Mouse (Mus musculus): ENCODE measurements around the gene Hspa12a. TPM values are rescaled to one million over a fixed set of nuclear protein-coding genes. Genes with fewer than 3 reads are reported as not detected.
A peak's percentile ranks its signal among the peaks of the same experiment; 100 is the strongest.

Hspa12a gene
- polyA plus RNA-seq, 1 experiment from 2014 or later: 1.3 TPM

GRCm38 (mm10) chr19:58872381-58873259 is 70.8 kb downstream of the Hspa12a start:
- Histone ChIP-seq H3K4me2 (no peak overlapping the region), H3K9ac (no peak overlapping the region), H3K4me1 (no peaks in the 10 kb centered on the region), H3K9me3 (replicated peaks) (no peaks in the 10 kb centered on the region), H3K4me3 (no peak overlapping the region), H3K36me3 (no peaks in the 10 kb centered on the region), H3K27me3 (replicated peaks) (no peaks in the 10 kb centered on the region), H3K27ac (no peak overlapping the region)
- no peak for ATAC-seq
- WGBS (ENCODE audit: insufficient replicate concordance): 61% methylated on average over 11 of the region's 11 CpGs

GRCm38 (mm10) chr19:58871878-58872277 is 71.6 kb downstream of the Hspa12a start:
- no peak overlapping the region for H3K9ac ChIP-seq
- H3K4me1 ChIP-seq: no peaks in the 10 kb centered on the region
- H3K27ac ChIP-seq: no peak overlapping the region
- 59% methylated on average over 6 of the region's 6 CpGs for WGBS (ENCODE audit: insufficient replicate concordance)
- H3K4me2 ChIP-seq: no peak overlapping the region
- ATAC-seq: no peak
- no peaks in the 10 kb centered on the region for H3K36me3 ChIP-seq
- no peaks in the 10 kb centered on the region for H3K9me3 ChIP-seq (replicated peaks)
- H3K4me3 ChIP-seq: no peak overlapping the region
- H3K27me3 ChIP-seq (replicated peaks): no peaks in the 10 kb centered on the region

DNA sequence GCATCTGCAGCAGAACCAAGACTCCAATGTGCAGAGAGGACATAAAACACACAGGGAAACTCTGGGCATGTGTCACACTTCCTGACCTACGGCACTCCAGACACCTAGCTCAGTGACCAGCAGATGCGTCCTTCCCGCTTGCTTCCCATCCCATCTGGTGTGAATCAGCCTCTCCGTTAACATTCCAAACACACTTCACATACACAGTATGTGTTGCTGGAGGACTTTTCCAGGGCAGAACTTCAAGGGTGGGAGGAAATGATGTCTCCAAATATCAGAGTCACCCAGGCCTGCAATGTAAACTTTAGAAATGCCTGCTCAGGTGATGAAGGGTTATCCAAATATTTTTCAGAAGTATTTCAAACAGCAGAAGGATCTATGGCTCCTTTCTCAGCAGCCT is 76.8 kb downstream of the Hspa12a start:
- no peak overlapping the region for H3K4me2 ChIP-seq
- H3K4me3 ChIP-seq: no peak overlapping the region
- no peak overlapping the region for H3K27ac ChIP-seq
- WGBS (ENCODE audit: insufficient replicate concordance): 58% methylated on average over 4 of the region's 4 CpGs
- no peak for ATAC-seq
- H3K36me3 ChIP-seq: no peaks in the 10 kb centered on the region
- no peaks in the 10 kb centered on the region for H3K9me3 ChIP-seq (replicated peaks)
- no peak overlapping the region for H3K9ac ChIP-seq
- peaks cover 18% of the 10 kb centered on the region for H3K27me3 ChIP-seq (replicated peaks)
- no peaks in the 10 kb centered on the region for H3K4me1 ChIP-seq

DNA sequence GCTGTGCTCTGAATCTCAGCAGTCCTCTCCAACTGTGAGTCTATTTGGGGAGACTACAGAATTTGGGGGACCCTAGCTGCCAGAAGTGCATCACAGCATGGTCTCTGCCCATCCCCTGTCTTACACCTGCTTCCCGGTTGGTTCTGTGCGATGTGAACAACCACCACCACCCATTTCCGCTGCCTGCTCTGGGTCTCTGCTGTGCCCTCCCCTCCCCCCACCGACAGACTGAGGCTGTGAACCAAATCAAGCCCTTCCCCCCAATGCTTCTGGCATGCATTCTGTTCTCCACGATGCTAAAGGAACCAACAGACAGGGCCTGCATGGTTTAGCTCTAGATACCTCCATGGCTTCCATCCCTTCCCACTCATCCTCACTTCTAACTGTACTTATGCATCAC is 78.2 kb downstream of the Hspa12a start:
- no peak overlapping the region for H3K4me3 ChIP-seq
- H3K4me1 ChIP-seq: peaks cover 10% of the 10 kb centered on the region
- H3K27me3 ChIP-seq (replicated peaks): peaks cover 32% of the 10 kb centered on the region
- H3K9ac ChIP-seq: no peak overlapping the region
- no peak for ATAC-seq
- no peak overlapping the region for H3K4me2 ChIP-seq
- no peak overlapping the region for H3K27ac ChIP-seq
- WGBS (ENCODE audit: insufficient replicate concordance): 29% methylated on average over 5 of the region's 5 CpGs
- no peaks in the 10 kb centered on the region for H3K9me3 ChIP-seq (replicated peaks)
- no peaks in the 10 kb centered on the region for H3K36me3 ChIP-seq

DNA sequence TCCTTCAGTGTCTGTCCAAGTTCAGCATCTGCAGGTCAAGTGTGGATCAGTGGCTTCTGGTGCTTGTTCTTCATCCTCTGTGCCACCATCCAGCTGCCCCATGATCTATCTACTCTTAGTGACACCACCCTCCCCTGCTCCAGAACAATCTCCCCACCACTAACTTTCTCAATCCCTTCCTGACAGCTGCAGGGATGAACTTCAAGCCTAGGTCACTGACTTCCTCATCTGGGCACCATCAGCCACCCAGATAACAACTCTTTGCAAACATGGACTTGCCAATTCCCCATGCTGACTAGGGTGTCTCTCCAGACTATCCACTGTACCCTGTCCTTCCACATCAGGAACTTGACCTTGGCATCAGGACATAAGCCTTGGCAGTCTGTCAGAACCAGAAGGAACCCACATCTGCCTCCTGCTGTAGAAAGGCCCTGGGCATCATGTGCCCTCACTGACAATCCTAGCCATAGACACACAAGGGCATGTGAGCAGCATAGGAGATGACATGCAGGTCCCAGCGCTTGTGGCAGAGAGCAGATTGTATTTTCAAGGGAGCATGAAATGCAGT is 79.4 kb downstream of the Hspa12a start:
- WGBS (ENCODE audit: insufficient replicate concordance): 72% methylated on average over 1 of the region's 1 CpGs
- Histone ChIP-seq H3K27ac (no peak overlapping the region), H3K4me3 (no peak overlapping the region), H3K36me3 (no peaks in the 10 kb centered on the region), H3K4me1 (peaks cover 11% of the 10 kb centered on the region), H3K9me3 (replicated peaks) (no peaks in the 10 kb centered on the region), H3K4me2 (no peak overlapping the region), H3K27me3 (replicated peaks) (peaks cover 44% of the 10 kb centered on the region), H3K9ac (no peak overlapping the region)
- ATAC-seq: no peak

DNA sequence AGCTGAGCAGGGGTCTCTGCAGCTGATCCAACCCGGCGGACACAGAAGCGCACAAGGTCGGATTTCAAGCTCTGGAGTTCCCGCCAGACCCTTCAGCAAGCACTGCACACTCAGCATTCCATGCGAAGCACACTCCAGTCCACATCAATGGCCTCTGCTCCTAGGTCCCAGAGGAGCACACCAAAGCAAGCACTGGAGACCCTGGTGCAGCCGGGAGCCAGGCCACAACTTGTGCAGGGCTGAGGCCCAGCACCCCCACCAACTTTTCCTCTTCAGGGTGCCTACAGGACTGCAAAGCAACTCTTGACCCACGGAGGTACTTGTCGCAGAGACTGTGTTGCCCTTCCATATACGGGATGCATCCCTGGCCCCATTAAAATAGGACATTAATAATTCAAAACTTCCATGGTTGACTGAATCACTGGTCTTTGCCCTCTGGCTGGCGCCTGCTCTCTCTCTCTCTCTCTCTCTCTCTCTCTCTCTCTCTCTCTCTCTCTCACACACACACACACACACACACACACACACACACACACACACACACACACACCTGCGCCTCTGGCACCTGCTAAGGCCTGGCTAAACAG is 82.2 kb downstream of the Hspa12a start:
- ATAC-seq: 0 out of 2 replicates have a peak, but pooled peaks have one; percentile 20
- WGBS (ENCODE audit: insufficient replicate concordance): 25% methylated on average over 12 of the region's 12 CpGs
- Histone ChIP-seq H3K4me3 (peak overlapping the region; percentile 52), H3K4me1 (peaks cover 11% of the 10 kb centered on the region), H3K4me2 (peak overlapping the region; percentile 73), H3K9me3 (replicated peaks) (no peaks in the 10 kb centered on the region), H3K27ac (no peak overlapping the region), H3K27me3 (replicated peaks) (peaks cover 58% of the 10 kb centered on the region), H3K36me3 (no peaks in the 10 kb centered on the region), H3K9ac (no peak overlapping the region)

DNA sequence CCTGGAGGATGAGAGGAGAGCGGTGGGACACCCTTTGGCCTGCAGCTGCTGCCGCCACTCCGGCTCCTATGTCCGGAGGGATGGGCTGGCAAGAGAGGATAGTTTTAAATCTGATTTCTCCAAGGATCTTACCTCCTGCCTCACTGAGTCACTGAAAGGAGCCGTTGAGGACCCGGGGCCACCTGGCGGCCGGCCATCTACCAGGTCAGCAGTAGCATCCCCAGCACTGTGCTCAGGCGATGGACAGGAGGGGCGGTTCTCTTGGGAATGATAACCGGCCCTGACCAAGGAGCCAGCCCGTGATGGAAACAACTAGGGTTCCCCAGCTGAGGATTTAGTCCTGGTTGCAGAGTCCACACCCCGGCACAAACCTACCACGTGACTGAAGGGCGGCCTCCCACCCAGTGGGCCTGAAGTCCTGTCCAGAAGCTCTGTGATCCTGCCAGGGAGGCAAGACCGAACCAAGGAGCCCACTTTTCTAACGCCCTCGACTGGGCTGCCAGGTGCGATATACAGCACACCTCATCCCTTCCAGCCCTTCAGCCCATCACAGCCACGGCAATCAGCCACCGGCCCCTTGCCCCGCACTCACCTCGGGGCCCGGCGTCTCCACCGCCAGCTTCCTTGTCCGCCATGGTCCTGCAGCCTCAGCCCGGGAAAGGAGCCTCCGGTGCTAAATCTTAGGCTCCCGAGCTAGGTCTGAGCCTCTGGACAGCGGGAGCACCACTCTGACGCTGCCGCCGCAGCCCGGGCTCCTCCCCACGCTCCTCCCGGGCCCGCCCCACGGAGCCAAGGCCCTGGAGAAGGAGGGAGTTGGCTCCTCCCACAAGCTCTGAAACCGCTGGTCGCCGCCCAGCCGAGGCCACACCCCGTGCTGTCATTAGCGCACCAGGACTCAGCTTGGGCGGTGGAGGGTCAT is 82.9 kb downstream of the Hspa12a start:
- H3K4me3 ChIP-seq: peak overlapping the region; percentile 52
- no peak overlapping the region for H3K27ac ChIP-seq
- H3K9ac ChIP-seq: no peak overlapping the region
- H3K27me3 ChIP-seq (replicated peaks): peaks cover 58% of the 10 kb centered on the region
- ATAC-seq: peak; percentile 87
- no peaks in the 10 kb centered on the region for H3K36me3 ChIP-seq
- H3K4me1 ChIP-seq: peaks cover 11% of the 10 kb centered on the region
- H3K4me2 ChIP-seq: peak overlapping the region; percentile 73
- H3K9me3 ChIP-seq (replicated peaks): no peaks in the 10 kb centered on the region
- 2% methylated on average over 46 of the region's 46 CpGs for WGBS (ENCODE audit: insufficient replicate concordance)

DNA sequence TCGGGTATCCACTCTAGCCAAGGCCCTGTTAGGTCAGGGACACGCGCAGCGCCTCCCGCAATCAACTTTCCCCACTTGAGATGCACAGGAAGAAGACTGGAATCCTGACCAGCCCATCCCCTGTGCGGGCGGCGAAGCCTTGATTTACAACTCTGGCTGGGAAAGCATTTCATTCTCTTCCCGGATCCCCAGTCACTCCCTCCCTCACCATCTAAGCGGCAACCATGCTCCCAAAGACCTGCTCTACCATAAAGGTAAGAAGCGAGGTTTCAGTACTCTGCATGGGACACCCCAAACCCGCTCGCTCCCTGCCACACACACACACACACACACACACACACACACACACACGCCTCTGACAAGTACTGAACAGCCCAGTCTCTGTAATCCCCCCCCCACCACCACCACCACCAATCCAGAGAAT is 83.6 kb downstream of the Hspa12a start:
- no peak overlapping the region for H3K27ac ChIP-seq
- H3K36me3 ChIP-seq: no peaks in the 10 kb centered on the region
- ATAC-seq: no peak
- H3K27me3 ChIP-seq (replicated peaks): peaks cover 56% of the 10 kb centered on the region
- 10% methylated on average over 14 of the region's 14 CpGs for WGBS (ENCODE audit: insufficient replicate concordance)
- H3K4me3 ChIP-seq: peak overlapping the region; percentile 52; the same call in 1 of the 2 replicates
- peaks cover 11% of the 10 kb centered on the region for H3K4me1 ChIP-seq
- H3K4me2 ChIP-seq: peak overlapping the region; percentile 73
- H3K9me3 ChIP-seq (replicated peaks): no peaks in the 10 kb centered on the region
- H3K9ac ChIP-seq: no peak overlapping the region

GRCm38 (mm10) chr19:58859357-58859756 is 84.1 kb downstream of the Hspa12a start:
- 21% methylated on average over 6 of the region's 6 CpGs for WGBS (ENCODE audit: insufficient replicate concordance)
- ATAC-seq: no peak
- Histone ChIP-seq H3K4me1 (peaks cover 11% of the 10 kb centered on the region), H3K27ac (no peak overlapping the region), H3K4me2 (peak overlapping the region; percentile 73; the same call in 1 of the 2 replicates), H3K4me3 (no peak overlapping the region), H3K27me3 (replicated peaks) (peaks cover 56% of the 10 kb centered on the region), H3K9me3 (replicated peaks) (no peaks in the 10 kb centered on the region), H3K9ac (no peak overlapping the region), H3K36me3 (no peaks in the 10 kb centered on the region)

- Histone ChIP-seq H3K9me3 (replicated peaks) (no peaks in the 10 kb centered on the region), H3K4me1 (peaks cover 10% of the 10 kb centered on the region), H3K9ac (no peak overlapping the region), H3K4me2 (no peak overlapping the region), H3K27me3 (replicated peaks) (peaks cover 39% of the 10 kb centered on the region), H3K27ac (no peak overlapping the region), H3K36me3 (no peaks in the 10 kb centered on the region), H3K4me3 (no peak overlapping the region)
- no peak for ATAC-seq
- 71% methylated on average over 9 of the region's 9 CpGs for WGBS (ENCODE audit: insufficient replicate concordance)
These were observed 87.2 kb downstream of the Hspa12a start for GRCm38 (mm10) chr19:58856129-58856855.

- ATAC-seq: no peak
These were observed 88.6 kb downstream of the Hspa12a start for GRCm38 (mm10) chr19:58854899-58855298.

More at GRCm38 (mm10) chr19:58854899-58855298, 88.6 kb downstream of the Hspa12a start:
- 24% methylated on average over 3 of the region's 3 CpGs for WGBS (ENCODE audit: insufficient replicate concordance)
- H3K9ac ChIP-seq: no peak overlapping the region
- H3K4me1 ChIP-seq: no peaks in the 10 kb centered on the region
- H3K4me3 ChIP-seq: no peak overlapping the region
- no peak overlapping the region for H3K4me2 ChIP-seq
- peaks cover 25% of the 10 kb centered on the region for H3K27me3 ChIP-seq (replicated peaks)
- no peak overlapping the region for H3K27ac ChIP-seq
- H3K36me3 ChIP-seq: no peaks in the 10 kb centered on the region
- H3K9me3 ChIP-seq (replicated peaks): no peaks in the 10 kb centered on the region
